Mouse (Mus musculus) E14TG2a.4 (cell line): ENCODE measurements around the gene Mms22l.
"Not testable (repeated sequence)": the region's sequence is repeated elsewhere in the genome, so short reads cannot be mapped to it uniquely, and the experiment has no call there.

Experiments
- H3K27me3 ChIP-seq: 2 replicates; pipeline ENCODE4 v1.6.1; 2014; ENCODE audit warnings: low read length, control low read depth; ENCODE audit not compliant: insufficient read depth
- H3K36me3 ChIP-seq: 2 replicates; pipeline ENCODE4 v1.6.1; 2014; ENCODE audit warnings: low read length, control low read depth; ENCODE audit not compliant: insufficient read depth
- H3K4me1 ChIP-seq: replicated peaks from 2 replicates; pipeline ENCODE4 v1.6.1; 2014; ENCODE audit warnings: low read depth, low read length, control low read depth
- H3K4me3 ChIP-seq: replicated peaks from 2 replicates; pipeline ENCODE4 v1.5.1; 2014; ENCODE audit warnings: mild to moderate bottlenecking, low read length
- H3K9me3 ChIP-seq: 2 replicates; pipeline ENCODE4 v1.6.1; 2014; ENCODE audit warnings: low read length, control low read depth
- CTCF ChIP-seq: conservative IDR thresholded peaks from 2 replicates; pipeline ENCODE4 v1.5.1; 2014; ENCODE audit warnings: low read length
- NANOG ChIP-seq: IDR thresholded peaks from 2 replicates; pipeline ENCODE4 v1.6.1; 2014; ENCODE audit warnings: borderline replicate concordance, low read length, mixed read lengths
- POU5F1 ChIP-seq: IDR thresholded peaks from 2 replicates; pipeline ENCODE4 v1.6.1; 2014; ENCODE audit warnings: low read length, borderline replicate concordance

Gene Mms22l

GRCm38 (mm10) chr4:24630430-24630829 is 134.2 kb downstream of the Mms22l start:
- Histone ChIP-seq H3K4me3 (no peak overlapping the region), H3K9me3 (no peaks in the 10 kb centered on the region), H3K27me3 (no peaks in the 10 kb centered on the region), H3K36me3 (no peaks in the 10 kb centered on the region), H3K4me1 (no peaks in the 10 kb centered on the region)
- TF ChIP-seq NANOG (no peak), CTCF (no peak), POU5F1 (no peak)

- TF ChIP-seq POU5F1: no peak
- no peak for TF ChIP-seq NANOG
- no peak for TF ChIP-seq CTCF
- no peaks in the 10 kb centered on the region for H3K36me3 ChIP-seq
- no peaks in the 10 kb centered on the region for H3K9me3 ChIP-seq
- H3K4me3 ChIP-seq: no peak overlapping the region
- no peaks in the 10 kb centered on the region for H3K4me1 ChIP-seq
- H3K27me3 ChIP-seq: no peaks in the 10 kb centered on the region
These were observed 135.1 kb downstream of the Mms22l start for GRCm38 (mm10) chr4:24631177-24631911.

DNA sequence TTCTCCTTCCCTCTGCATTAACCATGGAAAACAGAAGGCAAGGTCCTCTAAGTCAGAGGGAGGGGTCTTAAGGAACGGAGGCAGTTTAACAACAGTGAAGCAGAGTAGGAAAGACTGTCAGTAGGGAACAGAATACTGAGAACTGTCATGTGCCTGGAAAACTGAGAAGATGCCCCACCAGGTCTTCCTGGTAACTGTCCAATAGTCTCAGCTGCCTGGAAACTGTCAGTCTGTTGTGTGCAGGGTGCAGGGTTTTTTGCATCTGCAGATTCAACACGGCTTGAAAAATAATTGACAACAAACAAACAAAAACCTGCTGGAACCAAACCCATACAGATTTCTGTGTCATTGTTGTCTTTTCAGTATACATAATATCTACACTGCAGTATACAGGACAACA is 146.1 kb downstream of the Mms22l start:
- Histone ChIP-seq H3K4me1 (no peaks in the 10 kb centered on the region), H3K36me3 (peaks cover 3% of the 10 kb centered on the region), H3K27me3 (no peaks in the 10 kb centered on the region), H3K4me3 (no peak overlapping the region), H3K9me3 (no peaks in the 10 kb centered on the region)
- TF ChIP-seq POU5F1 (no peak), NANOG (no peak), CTCF (no peak)

- not testable (repeated sequence) for H3K36me3 ChIP-seq, H3K9me3 ChIP-seq, H3K27me3 ChIP-seq, H3K4me3 ChIP-seq, H3K4me1 ChIP-seq
These were observed 148.5 kb downstream of the Mms22l start for GRCm38 (mm10) chr4:24644735-24645134.
